Mouse (Mus musculus): ENCODE results near the gene Dlg4. TPM values are rescaled to one million over a fixed set of nuclear protein-coding genes. Genes with fewer than 3 reads are reported as not detected.

Gene Dlg4
- total RNA-seq (2021), result 1 to 10 TPM; 8.7 to 9.2 TPM
- long read RNA-seq, experiment 1, full-length matches to known transcripts, result 1 of 2 reads
- long read RNA-seq, experiment 1, partial matches to known transcripts, result 0 of 2 reads
- long read RNA-seq, experiment 1, other reads (novel, unspliced or antisense), result 1 of 2 reads
- long read RNA-seq, experiment 2, partial matches to known transcripts, result 0 of 1 reads
- long read RNA-seq, experiment 2, other reads (novel, unspliced or antisense), result 1 of 1 reads

- intact Hi-C loops (cut with DNase I; ENCODE audit: low total_unique reads), result no loop called here
- no peak for DNase-seq
These were observed at the start of gene Dlg4 for GRCm38 (mm10) chr11:70016669-70017068. TSS of gene Dlg4 (plus strand) at chr11:70016942.

- intact Hi-C loops (cut with DNase I; ENCODE audit: low total_unique reads), result no loop called here
- no peak for DNase-seq
These were observed 47.9 kb upstream of the Dlg4 start for GRCm38 (mm10) chr11:69968793-69969192.

- intact Hi-C loops (cut with DNase I; ENCODE audit: low total_unique reads), result no loop called here
These were observed 46.5 kb upstream of the Dlg4 start for GRCm38 (mm10) chr11:69970222-69970621.

GRCm38 (mm10) chr11:69970775-69971174 is 46.0 kb upstream of the Dlg4 start:
- intact Hi-C loops (cut with DNase I; ENCODE audit: low total_unique reads), result no loop called here

More at GRCm38 (mm10) chr11:69970222-69970621, 46.5 kb upstream of the Dlg4 start:
- no peak for DNase-seq

GRCm38 (mm10) chr11:69974907-69975306 is 41.8 kb upstream of the Dlg4 start:
- intact Hi-C loops (cut with DNase I; ENCODE audit: low total_unique reads), result no loop called here
- no peak for DNase-seq

More at GRCm38 (mm10) chr11:69970775-69971174, 46.0 kb upstream of the Dlg4 start:
- DNase-seq, result no peak

- no peak for DNase-seq
- intact Hi-C loops (cut with DNase I; ENCODE audit: low total_unique reads), result no loop called here
These were observed 40.5 kb upstream of the Dlg4 start for GRCm38 (mm10) chr11:69976271-69976670.

GRCm38 (mm10) chr11:69979827-69980195 is 36.9 kb upstream of the Dlg4 start:
- DNase-seq, result no peak
- intact Hi-C loops (cut with DNase I; ENCODE audit: low total_unique reads), result no loop called here

- intact Hi-C loops (cut with DNase I; ENCODE audit: low total_unique reads), result no loop called here
- peak; percentile 92 for DNase-seq
These were observed 36.3 kb upstream of the Dlg4 start for GRCm38 (mm10) chr11:69980196-69981140.

GRCm38 (mm10) chr11:69981141-69981762 is 35.5 kb upstream of the Dlg4 start, which contains the start of gene Ctdnep1:
TSS of gene Ctdnep1 (plus strand) at chr11:69981156.
- intact Hi-C loops (cut with DNase I; ENCODE audit: low total_unique reads), result no loop called here
- no peak for DNase-seq

- DNase-seq, result no peak
- intact Hi-C loops (cut with DNase I; ENCODE audit: low total_unique reads), result no loop called here
These were observed 34.5 kb upstream of the Dlg4 start, which contains the start of gene Elp5 for GRCm38 (mm10) chr11:69982225-69982624. TSS of gene Elp5 (minus strand) at chr11:69982517.

- DNase-seq, result peak; percentile 66
- intact Hi-C loops (cut with DNase I; ENCODE audit: low total_unique reads), result no loop called here
These were observed 33.9 kb upstream of the Dlg4 start for GRCm38 (mm10) chr11:69982877-69983276.

GRCm38 (mm10) chr11:69983377-69983776 is 33.4 kb upstream of the Dlg4 start:
- intact Hi-C loops (cut with DNase I; ENCODE audit: low total_unique reads), result no loop called here
- peak; percentile 52 for DNase-seq

- intact Hi-C loops (cut with DNase I; ENCODE audit: low total_unique reads), result no loop called here
- no peak for DNase-seq
These were observed 32.3 kb upstream of the Dlg4 start for GRCm38 (mm10) chr11:69984431-69984830.

- intact Hi-C loops (cut with DNase I; ENCODE audit: low total_unique reads), result no loop called here
- DNase-seq, result no peak
These were observed 26.8 kb upstream of the Dlg4 start for GRCm38 (mm10) chr11:69989949-69990348.

- intact Hi-C loops (cut with DNase I; ENCODE audit: low total_unique reads), result no loop called here
- peak; percentile 97 for DNase-seq
These were observed 25.7 kb upstream of the Dlg4 start, which contains the start of gene Gabarap for GRCm38 (mm10) chr11:69990850-69991691. TSS of gene Gabarap (plus strand) at chr11:69991143.

GRCm38 (mm10) chr11:69991711-69992110 is 25.0 kb upstream of the Dlg4 start:
- no peak for DNase-seq
- intact Hi-C loops (cut with DNase I; ENCODE audit: low total_unique reads), result no loop called here

GRCm38 (mm10) chr11:69992396-69992795 is 24.3 kb upstream of the Dlg4 start:
- no peak for DNase-seq

GRCm38 (mm10) chr11:69992932-69993331 is 23.8 kb upstream of the Dlg4 start:
- intact Hi-C loops (cut with DNase I; ENCODE audit: low total_unique reads), result no loop called here
- no peak for DNase-seq

More at GRCm38 (mm10) chr11:69992396-69992795, 24.3 kb upstream of the Dlg4 start:
- intact Hi-C loops (cut with DNase I; ENCODE audit: low total_unique reads), result no loop called here

Data from gastrocnemius, postnatal 14 days (tissue).